ENCODE assay signal across 9 mouse cellular contexts in the genomic region with DNA sequence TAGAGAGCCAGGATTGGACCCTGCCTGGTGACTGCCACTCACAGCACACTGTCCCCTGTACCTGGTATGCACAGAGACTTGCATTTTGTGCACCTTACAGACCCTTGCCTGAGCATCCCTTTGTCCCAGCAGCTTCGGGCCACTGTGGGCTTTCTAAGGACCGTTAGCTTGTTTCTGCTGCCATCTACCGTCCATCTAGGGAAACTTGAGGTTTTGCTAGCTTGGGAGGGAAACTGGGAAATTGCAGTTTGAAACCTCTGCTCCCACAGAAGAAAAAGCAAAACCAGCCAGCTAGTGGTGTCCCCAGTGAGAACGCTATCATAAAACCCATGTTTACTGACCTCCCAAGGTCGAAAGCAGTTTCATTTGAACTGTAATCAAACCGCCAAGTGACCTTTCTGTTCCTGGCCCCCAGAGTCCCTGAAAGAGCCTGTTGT.
DNase-seq lines count a peak whose midpoint lies in the region; ATAC-seq and TF ChIP-seq lines count a peak whose summit lies in the region.
"Had no signal": no experiment of that assay in that cellular context is flagged by ENCODE, and none has a peak within 500 bp of the region (broad histone marks: within the 10 kb centered on the region; RNA-seq: fewer than 3 reads in every experiment).

No protein-coding gene starts in this region.

- intact Hi-C loops in heart, adult 2 months (cut with DNase I): loop anchor here (1.0 to 5.0 kb wide), 3 partner anchors 47 to 446 kb away; no protein-coding TSS in a partner anchor

- ATAC-seq in heart, embryonic 12.5 days (ENCODE audit: insufficient number of reproducible peaks, low FRiP score): no peak

- peak; percentile 91; the same call in 1 of the 2 replicates for TF ChIP-seq CTCF in heart, adult 2 months (IDR thresholded peaks at IDR 0.05)

- H3K4me1 ChIP-seq in heart, adult 2 months (ENCODE audit: control insufficient read depth, insufficient read depth, low read length): no peaks in the 10 kb centered on the region
- H3K4me1 ChIP-seq in heart, embryonic 12.5 days (replicated peaks): peaks cover 13% of the 10 kb centered on the region
- peaks cover 10% of the 10 kb centered on the region for H3K4me1 ChIP-seq in midbrain, embryonic 10.5 days

- H3K9ac ChIP-seq in heart, adult 2 months (ENCODE audit: low read depth, low read length): no peak overlapping the region
- no peak overlapping the region for H3K9ac ChIP-seq in heart, embryonic 12.5 days

- no peak overlapping the region for H3K4me3 ChIP-seq in heart, adult 2 months
- H3K4me3 ChIP-seq in heart, embryonic 12.5 days: no peak overlapping the region
- H3K4me3 ChIP-seq in midbrain, embryonic 10.5 days: no peak overlapping the region

- H3K27me3 ChIP-seq in heart, adult 2 months (ENCODE audit: control insufficient read depth, insufficient read depth, low read length): no peaks in the 10 kb centered on the region
- no peaks in the 10 kb centered on the region for H3K27me3 ChIP-seq in heart, embryonic 12.5 days (replicated peaks)
- H3K27me3 ChIP-seq in midbrain, embryonic 10.5 days (ENCODE audit: low read depth, poor library complexity, severe bottlenecking): no peaks in the 10 kb centered on the region

- peak; percentile 53 to 55 for DNase-seq in heart, adult 2 months
- peak; percentile 49 for DNase-seq in cerebellum, adult 11 months
- peak; percentile 83 for DNase-seq in forelimb bud, embryonic 11.5 days (ENCODE audit: low read depth, low spot score)
- peak; percentile 77 for DNase-seq in induced T-regulatory cell, adult 2 months (ENCODE audit: low read depth)
- peak; percentile 44 to 52 for DNase-seq in layer of hippocampus, postnatal 36 days
- peak; percentile 71 for DNase-seq in midbrain, embryonic 10.5 days (ENCODE audit: low spot score)
- peak; percentile 16 to 47 for DNase-seq in spleen, postnatal 36 days (ENCODE audit: low spot score in 2 of 2)

- TF ChIP-seq EP300 in heart, adult 2 months (IDR thresholded peaks at IDR 0.05; ENCODE audit: insufficient read depth, low read depth, low read length): peak; percentile 72; the same call in 1 of the 2 replicates

- no peaks in the 10 kb centered on the region for H3K36me3 ChIP-seq in heart, adult 2 months (ENCODE audit: control insufficient read depth, insufficient read depth, low read length)
- H3K36me3 ChIP-seq in heart, embryonic 12.5 days: peaks cover 10% of the 10 kb centered on the region
- peaks cover 11% of the 10 kb centered on the region; the same call in 1 of the 2 replicates for H3K36me3 ChIP-seq in midbrain, embryonic 10.5 days

- H3K4me2 ChIP-seq in heart, embryonic 12.5 days: no peak overlapping the region

- H3K9me3 ChIP-seq in heart, embryonic 12.5 days (replicated peaks): no peaks in the 10 kb centered on the region
- H3K9me3 ChIP-seq in midbrain, embryonic 10.5 days (replicated peaks): no peaks in the 10 kb centered on the region

- no peak overlapping the region for H3K27ac ChIP-seq in heart, adult 2 months
- H3K27ac ChIP-seq in heart, embryonic 12.5 days (ENCODE audit: poor library complexity, severe bottlenecking): no peak overlapping the region
- peak overlapping the region; percentile 62 for H3K27ac ChIP-seq in midbrain, embryonic 10.5 days (replicated peaks)
- H3K27ac ChIP-seq: macrophage had no signal

- TF ChIP-seq POLR2A in heart, adult 2 months (IDR thresholded peaks at IDR 0.05; ENCODE audit: insufficient read depth, low read depth, low read length): no peak

- WGBS in heart, adult 2 months: 20% methylated on average over 6 of the region's 6 CpGs
- 16% methylated on average over 6 of the region's 6 CpGs for WGBS in heart, embryonic 12.5 days
- WGBS in midbrain, embryonic 10.5 days: 20% methylated on average over 6 of the region's 6 CpGs

- no peaks in the 10 kb centered on the region for H3K79me2 ChIP-seq in heart, adult 2 months (replicated peaks; ENCODE audit: control insufficient read depth, insufficient read depth, low read length)

Comparison
In these comparisons a context has a peak if more than half of its experiments do, and no peak if none do; other contexts are left out.
1. DNase-seq: peak in every context shown above with its lines; median percentile 83 in forelimb bud, embryonic 11.5 days; 77 in induced T-regulatory cell, adult 2 months; 71 in midbrain, embryonic 10.5 days; 54 in heart, adult 2 months; 49 in cerebellum, adult 11 months; 48 in layer of hippocampus, postnatal 36 days; 32 in spleen, postnatal 36 days.